Mouse (Mus musculus) megakaryocyte progenitor cell, adult 5-6 weeks (primary cell): ENCODE results near the gene Lrriq3. TPM values are rescaled to one million over a fixed set of nuclear protein-coding genes. Genes with fewer than 3 reads are reported as not detected.

ENCODE experiments used
- total RNA-seq, 2 experiments: library from RNA; stranded (forward) in 1 of 2; stranded (reverse) in 1 of 2; fragments of 157-497, 149-512 nt in 1 of 2; fragments of 200-1000 nt in 1 of 2; gene quantifications; 2 replicates each; pipeline versions ENCODE4 v1.2.3 to v1.2.4; 2015 to 2017

Lrriq3 gene
- total RNA-seq, 2 experiments from 2014 or later = not detected

Other genes with a start within 250 kb of the Lrriq3 start
- not detected in 2 replicates for gene Tnni3k, start 38.0 kb upstream of the Lrriq3 start, total RNA-seq (2015)
- not detected in 2 replicates for gene Tnni3k, start 38.0 kb upstream of the Lrriq3 start, total RNA-seq (2017)
- 8.7 and 9.5 TPM in 2 replicates for gene Fpgt, start within 50 bp of the Lrriq3 start, total RNA-seq (2015)
- 9.3 and 12.5 TPM in 2 replicates for gene Fpgt, start within 50 bp of the Lrriq3 start, total RNA-seq (2017)